Mouse (Mus musculus) limb, embryonic 12.5 days (tissue): ENCODE measurements at regions not wholly inside any gene's neighbourhood (a gene's known extent, or its start where the extent isn't known, plus 50 kb on each side); places are given as distances from the start of the nearest gene placed in this dataset.

Source experiments
- ATAC-seq: fragments of 200-750 bp; cut with Nextera tagmentation; 2 replicates; pipeline ENCODE4 v1.8.0; 2017; ENCODE audit warnings: low read depth, moderate TSS enrichment; ENCODE audit not compliant: insufficient number of reproducible peaks, insufficient read depth, low FRiP score, low TSS enrichment
- H3K27ac ChIP-seq: fragments of 300-500 bp; sonication (generic); 2 replicates; pipeline ENCODE4 v1.5.1; 2016; ENCODE audit warnings: mild to moderate bottlenecking, moderate library complexity
- H3K27me3 ChIP-seq: fragments of 300-500 bp; sonication (generic); 2 replicates; pipeline ENCODE4 v1.6.1; 2016; ENCODE audit warnings: mild to moderate bottlenecking, moderate library complexity
- H3K36me3 ChIP-seq: fragments of 300-500 bp; sonication (generic); 2 replicates; pipeline ENCODE4 v1.6.1; 2016; ENCODE audit warnings: mild to moderate bottlenecking, moderate library complexity
- H3K4me1 ChIP-seq: fragments of 300-500 bp; sonication (generic); replicated peaks from 2 replicates; pipeline ENCODE4 v1.6.1; 2016
- H3K4me2 ChIP-seq: fragments of 300-500 bp; sonication (generic); 2 replicates; pipeline ENCODE4 v1.6.1; 2016; ENCODE audit warnings: mild to moderate bottlenecking, moderate library complexity
- H3K4me3 ChIP-seq: fragments of 300-500 bp; sonication (generic); replicated peaks from 2 replicates; pipeline ENCODE4 v1.5.1; 2016; ENCODE audit warnings: mild to moderate bottlenecking
- H3K9ac ChIP-seq: fragments of 300-500 bp; sonication (generic); replicated peaks from 2 replicates; pipeline ENCODE4 v1.6.1; 2016; ENCODE audit warnings: mild to moderate bottlenecking, moderate library complexity
- H3K9me3 ChIP-seq: fragments of 300-500 bp; sonication (generic); 2 replicates; pipeline ENCODE4 v1.6.1; 2016; ENCODE audit warnings: mild to moderate bottlenecking, moderate library complexity
- WGBS: fragments of 180-500 bp; shearing (Covaris S2); methylation state at CpG from one replicate; pipeline ENCODE4 v1.1.7; 2016; 5-methylcytosine and 5-hydroxymethylcytosine counted together

DNA sequence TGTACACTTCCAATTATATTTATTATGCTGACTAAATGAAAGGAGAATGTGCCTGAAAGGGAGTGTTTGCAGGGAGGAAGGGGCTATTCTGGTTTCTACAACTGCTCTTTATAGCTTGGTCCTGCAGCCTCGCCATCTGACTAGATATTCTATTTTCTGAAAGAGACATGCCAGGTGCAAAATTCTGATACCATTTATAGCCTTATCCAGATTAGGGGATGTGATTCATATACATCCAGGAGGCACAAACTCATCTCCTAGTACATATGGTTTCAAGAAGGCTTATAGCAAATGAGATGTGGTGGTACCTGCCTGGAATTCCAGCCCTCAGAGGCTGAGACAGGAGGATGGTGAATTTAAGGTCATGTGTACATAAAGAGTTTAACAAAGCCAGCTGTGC, 352.6 kb upstream of the Castor2 start:
- H3K4me3 ChIP-seq: no peak overlapping the region
- 79% methylated on average over 1 of the region's 1 CpGs for WGBS
- H3K36me3 ChIP-seq: no peaks in the 10 kb centered on the region
- no peak overlapping the region for H3K9ac ChIP-seq
- no peaks in the 10 kb centered on the region; the same call in 1 of the 2 replicates for H3K4me1 ChIP-seq
- no peak for ATAC-seq
- H3K27ac ChIP-seq: no peak overlapping the region
- no peaks in the 10 kb centered on the region for H3K27me3 ChIP-seq
- no peak overlapping the region for H3K4me2 ChIP-seq
- H3K9me3 ChIP-seq: 0 out of 2 replicates have a peak, but pooled peaks cover 11% of the 10 kb centered on the region

DNA sequence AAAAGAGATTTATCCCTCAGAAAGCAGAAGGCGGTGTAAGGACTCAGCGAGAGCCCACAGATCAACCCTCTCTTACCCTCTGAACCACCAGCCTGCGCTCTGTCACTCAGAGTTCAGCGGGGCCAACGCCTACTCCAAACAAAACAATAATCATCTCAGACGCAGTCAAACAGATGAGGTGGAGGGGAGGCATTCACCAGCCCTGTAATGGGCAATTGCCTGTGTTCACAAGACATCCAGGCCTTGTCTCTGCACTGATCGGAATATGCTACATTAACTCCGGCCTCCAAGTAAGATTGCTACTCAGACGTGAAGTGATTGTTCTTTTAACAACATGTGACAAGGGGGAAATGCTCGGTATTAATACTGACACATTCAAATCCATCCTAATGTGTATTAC, 353.1 kb upstream of the Castor2 start:
- 0 out of 2 replicates have a peak, but pooled peaks cover 11% of the 10 kb centered on the region for H3K9me3 ChIP-seq
- H3K4me2 ChIP-seq: no peak overlapping the region
- no peak overlapping the region for H3K4me3 ChIP-seq
- ATAC-seq: no peak
- H3K27me3 ChIP-seq: no peaks in the 10 kb centered on the region
- H3K27ac ChIP-seq: no peak overlapping the region
- H3K36me3 ChIP-seq: no peaks in the 10 kb centered on the region
- no peaks in the 10 kb centered on the region; the same call in 1 of the 2 replicates for H3K4me1 ChIP-seq
- 84% methylated on average over 10 of the region's 10 CpGs for WGBS
- H3K9ac ChIP-seq: no peak overlapping the region

DNA sequence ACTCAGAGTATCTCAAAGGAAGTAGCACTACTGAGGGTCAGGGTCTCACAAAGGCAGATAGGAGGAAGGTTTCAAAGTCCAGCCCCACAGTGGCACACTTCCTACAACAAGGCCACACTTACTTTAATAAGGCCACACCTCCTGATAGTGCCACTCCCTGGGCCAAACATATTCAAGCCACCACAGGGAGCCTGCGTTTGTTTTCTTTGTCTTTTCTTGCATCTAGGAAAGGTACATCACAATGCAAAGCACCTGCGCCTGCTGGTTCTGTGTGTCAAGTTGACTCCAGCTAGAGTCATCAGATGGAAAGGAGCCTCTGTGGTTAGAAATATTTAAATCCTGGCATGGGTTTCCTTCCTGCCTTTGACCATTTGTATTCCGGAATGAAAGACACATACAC, 355.4 kb upstream of the Castor2 start:
- no peaks in the 10 kb centered on the region; the same call in 1 of the 2 replicates for H3K4me1 ChIP-seq
- ATAC-seq: no peak
- H3K4me2 ChIP-seq: no peak overlapping the region
- H3K27ac ChIP-seq: no peak overlapping the region
- H3K27me3 ChIP-seq: no peaks in the 10 kb centered on the region
- WGBS: 86% methylated on average over 3 of the region's 3 CpGs
- H3K9ac ChIP-seq: no peak overlapping the region
- 0 out of 2 replicates have a peak, but pooled peaks cover 11% of the 10 kb centered on the region for H3K9me3 ChIP-seq
- no peak overlapping the region for H3K4me3 ChIP-seq
- no peaks in the 10 kb centered on the region for H3K36me3 ChIP-seq

DNA sequence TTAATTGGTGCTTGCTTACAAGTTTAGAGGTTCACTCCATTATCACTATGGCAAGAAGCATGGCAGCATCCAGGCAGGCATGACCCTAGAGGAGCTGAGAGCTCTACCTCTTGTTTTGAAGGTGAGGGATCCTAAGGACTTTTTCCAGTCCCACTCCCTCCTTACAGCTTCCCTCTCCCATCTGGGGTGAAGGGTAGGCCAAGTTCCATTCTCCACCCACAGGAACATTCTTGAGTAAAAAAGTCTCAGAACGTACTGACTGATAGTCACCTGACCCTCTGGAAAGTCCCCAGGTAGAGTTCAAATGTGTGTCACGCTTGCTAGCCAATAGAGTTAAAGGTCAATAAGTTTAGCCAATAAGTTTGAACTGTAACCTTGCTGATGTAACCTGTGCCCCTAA, 355.9 kb upstream of the Castor2 start:
- no peak overlapping the region for H3K4me3 ChIP-seq
- 0 out of 2 replicates have a peak, but pooled peaks cover 11% of the 10 kb centered on the region for H3K9me3 ChIP-seq
- H3K36me3 ChIP-seq: no peaks in the 10 kb centered on the region
- H3K4me2 ChIP-seq: no peak overlapping the region
- WGBS: 84% methylated on average over 2 of the region's 2 CpGs
- no peak for ATAC-seq
- no peaks in the 10 kb centered on the region for H3K27me3 ChIP-seq
- no peak overlapping the region for H3K9ac ChIP-seq
- H3K27ac ChIP-seq: no peak overlapping the region
- H3K4me1 ChIP-seq: no peaks in the 10 kb centered on the region

DNA sequence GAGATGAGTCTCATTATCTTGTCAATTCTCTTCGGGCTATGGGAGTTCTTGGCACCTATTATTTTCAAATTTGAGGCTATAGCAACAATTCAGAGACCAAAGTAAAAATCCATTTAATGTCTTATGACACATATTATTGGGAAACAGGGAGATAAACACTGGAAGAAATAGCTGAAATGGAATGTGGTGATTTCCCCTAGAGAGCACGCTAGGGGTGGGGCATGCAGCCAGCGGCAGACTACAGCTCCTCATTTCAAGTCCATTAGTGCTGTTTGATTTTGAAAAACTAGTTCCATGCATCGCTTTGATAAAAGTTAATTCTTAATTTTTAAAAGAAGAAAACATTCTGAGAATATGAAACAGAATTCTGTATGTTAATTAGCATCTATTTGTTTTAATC, 367.6 kb upstream of the Castor2 start:
- Histone ChIP-seq H3K27ac (no peak overlapping the region), H3K4me2 (no peak overlapping the region), H3K4me3 (no peak overlapping the region), H3K9me3 (no peaks in the 10 kb centered on the region), H3K4me1 (no peaks in the 10 kb centered on the region), H3K27me3 (no peaks in the 10 kb centered on the region), H3K36me3 (no peaks in the 10 kb centered on the region), H3K9ac (no peak overlapping the region)
- no peak for ATAC-seq
- WGBS: 89% methylated on average over 4 of the region's 4 CpGs

DNA sequence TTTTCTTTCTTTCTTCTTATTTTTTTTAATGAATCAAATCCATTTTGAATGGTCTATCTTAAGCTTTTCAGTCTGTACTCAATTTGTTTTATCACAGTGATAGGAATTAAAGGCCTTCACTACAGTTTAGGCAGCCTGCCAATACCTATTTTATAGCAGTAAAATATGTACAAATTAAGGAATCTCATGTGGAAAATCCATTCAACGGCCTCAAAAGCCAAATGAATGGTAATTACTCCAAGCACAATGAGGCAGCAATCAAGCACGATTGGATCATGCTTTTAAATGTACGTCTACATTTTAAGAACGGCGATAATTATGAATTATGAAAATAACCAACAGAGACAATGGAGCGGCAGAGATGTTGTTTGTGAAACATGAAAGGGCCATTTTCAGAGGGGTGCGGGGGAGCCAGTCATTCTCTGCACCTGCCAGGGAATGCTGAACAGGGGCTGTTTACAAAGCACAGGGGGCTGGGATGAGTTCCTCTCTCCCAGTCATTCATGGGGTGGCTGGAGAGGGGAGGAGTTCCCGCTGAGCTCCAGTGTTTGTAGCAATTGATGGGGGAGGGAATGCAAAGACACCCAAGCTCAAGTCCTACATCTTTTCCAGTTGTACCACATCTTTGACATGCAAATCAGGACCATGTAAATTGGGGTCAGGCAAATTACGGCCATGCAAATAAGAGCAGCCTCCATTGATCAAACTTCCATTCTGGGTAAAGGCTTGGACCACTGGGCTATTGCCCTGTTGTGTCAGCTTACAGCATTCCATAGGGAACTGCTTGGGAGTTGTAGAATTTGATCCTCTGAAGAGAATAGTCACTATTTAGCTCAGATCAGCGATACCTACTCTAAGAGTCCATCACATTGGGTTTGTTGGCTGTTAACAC, 381.1 kb upstream of the Castor2 start:
- Histone ChIP-seq H3K4me3 (no peak overlapping the region), H3K9ac (no peak overlapping the region), H3K4me2 (no peak overlapping the region), H3K27me3 (no peaks in the 10 kb centered on the region), H3K36me3 (no peaks in the 10 kb centered on the region), H3K27ac (no peak overlapping the region), H3K4me1 (no peaks in the 10 kb centered on the region), H3K9me3 (no peaks in the 10 kb centered on the region)
- WGBS: 62% methylated on average over 10 of the region's 10 CpGs
- ATAC-seq: no peak

DNA sequence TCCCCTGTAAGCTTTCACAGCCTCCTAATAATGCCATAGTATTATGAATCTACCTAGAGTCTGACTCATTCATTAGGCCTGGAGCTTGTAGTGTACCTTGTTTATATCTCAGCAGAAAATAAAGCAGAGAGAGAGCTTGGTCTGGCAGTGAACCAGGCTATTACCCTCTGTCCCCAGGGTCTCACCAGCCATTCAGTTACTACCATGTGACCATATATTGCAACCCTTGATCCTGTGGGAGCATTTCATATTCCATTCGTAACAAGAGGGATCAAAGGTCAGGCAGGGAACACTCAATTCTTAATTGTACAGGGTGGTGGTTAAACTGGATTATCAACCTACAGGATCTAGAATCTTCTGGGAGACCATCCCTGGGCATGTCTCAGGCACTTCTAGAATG, 383.7 kb upstream of the Castor2 start:
- whole genome bisulfite sequencing: 79% methylated on average over 1 of the region's 1 CpGs
- no peaks in the 10 kb centered on the region for H3K36me3 ChIP-seq
- H3K4me2 ChIP-seq: no peak overlapping the region
- H3K9ac ChIP-seq: no peak overlapping the region
- no peaks in the 10 kb centered on the region for H3K9me3 ChIP-seq
- H3K4me3 ChIP-seq: no peak overlapping the region
- ATAC-seq: no peak
- H3K4me1 ChIP-seq: no peaks in the 10 kb centered on the region
- no peak overlapping the region for H3K27ac ChIP-seq
- no peaks in the 10 kb centered on the region for H3K27me3 ChIP-seq

DNA sequence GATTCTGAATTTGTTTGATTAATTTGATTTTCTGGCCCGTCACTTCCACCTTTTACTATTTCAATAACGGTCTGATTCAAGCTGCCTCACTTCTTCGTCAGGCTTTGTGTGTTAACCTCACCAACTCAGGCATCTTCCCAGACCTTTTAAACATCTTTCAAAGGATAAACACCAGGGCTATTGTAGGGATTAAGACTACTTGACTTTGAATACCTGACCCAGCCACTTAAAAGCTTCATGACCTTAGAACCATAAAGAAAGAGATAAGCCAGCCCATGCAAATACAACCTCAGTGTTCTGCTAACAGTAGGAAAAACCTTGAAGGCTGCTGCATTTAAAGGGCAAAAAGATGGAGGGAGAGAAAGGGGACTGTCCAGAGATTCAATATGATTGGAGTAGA, 386.9 kb upstream of the Castor2 start:
- 0 out of 2 replicates have a peak, but pooled peaks cover 4% of the 10 kb centered on the region for H3K27me3 ChIP-seq
- H3K36me3 ChIP-seq: no peaks in the 10 kb centered on the region
- no peak overlapping the region for H3K27ac ChIP-seq
- no peak for ATAC-seq
- no peak overlapping the region for H3K9ac ChIP-seq
- H3K4me1 ChIP-seq: no peaks in the 10 kb centered on the region
- no peak overlapping the region for H3K4me3 ChIP-seq
- WGBS: 58% methylated on average over 3 of the region's 3 CpGs
- H3K9me3 ChIP-seq: no peaks in the 10 kb centered on the region
- H3K4me2 ChIP-seq: no peak overlapping the region

DNA sequence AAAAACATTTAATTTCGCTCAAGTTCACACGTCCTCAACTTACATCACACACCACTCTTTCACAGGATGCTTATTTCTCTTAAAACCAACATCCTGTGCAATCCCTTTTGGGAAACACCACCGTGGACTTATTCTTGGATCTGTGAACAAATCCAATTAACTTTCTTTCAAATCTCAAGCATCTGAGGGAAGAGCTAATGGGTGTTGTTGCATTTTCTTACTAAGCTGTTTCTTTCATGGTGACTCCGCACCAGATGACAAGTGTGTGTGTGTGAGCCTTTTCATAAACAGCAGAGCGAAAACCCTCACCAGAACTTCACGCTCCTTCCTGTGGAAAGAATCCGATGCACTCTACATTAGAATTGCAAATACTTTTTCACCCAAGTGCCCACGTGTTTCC, 390.6 kb upstream of the Castor2 start:
- 0 out of 2 replicates have a peak, but pooled peaks cover 2% of the 10 kb centered on the region for H3K4me1 ChIP-seq
- H3K4me2 ChIP-seq: no peak overlapping the region
- H3K27ac ChIP-seq: no peak overlapping the region
- WGBS: 78% methylated on average over 8 of the region's 8 CpGs
- 0 out of 2 replicates have a peak, but pooled peaks cover 6% of the 10 kb centered on the region for H3K9me3 ChIP-seq
- ATAC-seq: no peak
- no peak overlapping the region for H3K4me3 ChIP-seq
- H3K36me3 ChIP-seq: no peaks in the 10 kb centered on the region
- H3K27me3 ChIP-seq: 0 out of 2 replicates have a peak, but pooled peaks cover 4% of the 10 kb centered on the region
- no peak overlapping the region for H3K9ac ChIP-seq

DNA sequence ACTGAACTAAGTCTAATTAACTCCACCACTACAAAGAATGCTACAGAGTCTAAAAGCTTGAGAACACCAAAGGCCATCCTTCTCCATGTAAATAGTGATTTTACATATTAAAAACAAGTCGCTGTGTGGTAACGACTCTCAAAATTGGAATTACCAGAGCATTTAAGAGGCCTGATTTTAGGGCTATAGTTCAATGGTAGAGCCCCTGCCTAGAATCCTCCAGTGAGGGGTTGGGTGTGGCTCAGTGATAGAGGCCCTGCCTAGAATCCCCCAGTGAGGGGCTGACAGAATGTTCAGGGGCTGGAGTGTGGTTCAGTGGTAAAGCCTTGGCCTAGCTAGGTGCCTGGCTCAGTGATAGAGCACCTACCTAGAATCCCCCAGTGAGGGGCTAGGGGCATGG, 413.3 kb upstream of the Castor2 start:
- Histone ChIP-seq H3K9me3 (no peaks in the 10 kb centered on the region), H3K27me3 (no peaks in the 10 kb centered on the region), H3K4me2 (no peak overlapping the region), H3K27ac (no peak overlapping the region), H3K4me3 (no peak overlapping the region), H3K36me3 (no peaks in the 10 kb centered on the region), H3K9ac (no peak overlapping the region), H3K4me1 (no peaks in the 10 kb centered on the region; the same call in 1 of the 2 replicates)
- no peak for ATAC-seq
- 74% methylated on average over 2 of the region's 2 CpGs for WGBS

DNA sequence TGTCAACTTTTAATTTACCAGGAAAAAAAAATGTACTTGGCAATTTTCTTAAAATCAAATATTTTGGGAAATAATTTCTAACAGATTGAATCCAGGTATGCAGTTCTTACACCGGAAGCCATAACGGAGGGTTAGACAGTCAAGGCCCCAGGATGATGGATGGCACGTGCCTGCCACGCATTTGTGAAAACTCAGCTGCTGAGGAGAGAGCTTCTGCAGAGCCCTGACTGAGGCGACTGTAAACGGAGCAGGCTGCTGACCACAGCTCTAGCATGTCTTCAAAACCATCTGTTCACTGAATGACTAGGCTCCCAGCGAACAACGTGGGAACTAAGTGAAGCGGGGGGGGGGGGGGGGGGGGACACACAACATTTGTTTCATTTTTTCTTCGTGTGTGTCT, 416.5 kb upstream of the Castor2 start:
- Histone ChIP-seq H3K4me2 (no peak overlapping the region), H3K36me3 (no peaks in the 10 kb centered on the region), H3K9me3 (no peaks in the 10 kb centered on the region; the same call in 1 of the 2 replicates), H3K27ac (no peak overlapping the region), H3K9ac (no peak overlapping the region), H3K4me1 (no peaks in the 10 kb centered on the region; the same call in 1 of the 2 replicates), H3K27me3 (no peaks in the 10 kb centered on the region), H3K4me3 (no peak overlapping the region)
- WGBS: 33% methylated on average over 10 of the region's 10 CpGs
- no peak for ATAC-seq
